Mouse (Mus musculus) hindbrain, embryonic 15.5 days (tissue): ENCODE measurements at regions not wholly inside any gene's neighbourhood (a gene's known extent, or its start where the extent isn't known, plus 50 kb on each side); places are given as distances from the start of the nearest gene placed in this dataset.

Experiments
- ATAC-seq: fragments of 200-750 bp; cut with Nextera tagmentation; 2 replicates; pipeline ENCODE4 v1.8.0; 2017; ENCODE audit warnings: low read depth, moderate number of reproducible peaks, moderate TSS enrichment; ENCODE audit not compliant: low FRiP score
- H3K27ac ChIP-seq: fragments of 300-500 bp; sonication (generic); replicated peaks from 2 replicates; pipeline ENCODE4 v1.5.1; 2015; ENCODE audit warnings: mild to moderate bottlenecking, inconsistent platforms
- H3K27me3 ChIP-seq: fragments of 300-500 bp; sonication (generic); 2 replicates; pipeline ENCODE4 v1.6.1; 2015; ENCODE audit warnings: control low read depth, inconsistent platforms
- H3K36me3 ChIP-seq: fragments of 300-500 bp; sonication (generic); 2 replicates; pipeline ENCODE4 v1.6.1; 2015; ENCODE audit warnings: control low read depth, inconsistent platforms
- H3K4me1 ChIP-seq: fragments of 300-500 bp; sonication (generic); replicated peaks from 2 replicates; pipeline ENCODE4 v1.6.1; 2015; ENCODE audit warnings: control low read depth, inconsistent platforms
- H3K4me2 ChIP-seq: fragments of 300-500 bp; sonication (generic); 2 replicates; pipeline ENCODE4 v1.6.1; 2015; ENCODE audit warnings: moderate library complexity, mild to moderate bottlenecking, inconsistent platforms
- H3K4me3 ChIP-seq: fragments of 300-500 bp; sonication (generic); 2 replicates; pipeline ENCODE4 v1.5.1; 2015; ENCODE audit warnings: mild to moderate bottlenecking, inconsistent platforms
- H3K9ac ChIP-seq: fragments of 300-500 bp; sonication (generic); 2 replicates; pipeline ENCODE4 v1.6.1; 2015; ENCODE audit warnings: inconsistent platforms
- H3K9me3 ChIP-seq: fragments of 300-500 bp; sonication (generic); 2 replicates; pipeline ENCODE4 v1.6.1; 2016; ENCODE audit warnings: control low read depth, inconsistent platforms
- WGBS: fragments of 180-500 bp; shearing (Covaris S2); methylation state at CpG from one replicate; pipeline ENCODE4 v1.1.7; 2015; 5-methylcytosine and 5-hydroxymethylcytosine counted together

- H3K36me3 ChIP-seq: no peaks in the 10 kb centered on the region
- H3K9me3 ChIP-seq: no peaks in the 10 kb centered on the region
- peaks cover 13% of the 10 kb centered on the region; the same call in 1 of the 2 replicates for H3K4me1 ChIP-seq
- WGBS: 71% methylated on average over 11 of the region's 11 CpGs
- no peak overlapping the region for H3K4me2 ChIP-seq
- no peak overlapping the region for H3K9ac ChIP-seq
- H3K27ac ChIP-seq: no peak overlapping the region
- no peaks in the 10 kb centered on the region for H3K27me3 ChIP-seq
- H3K4me3 ChIP-seq: no peak overlapping the region
- ATAC-seq: no peak
Measured at GRCm38 (mm10) chr6:117408971-117409783, 240.8 kb downstream of the Cxcl12 start.

- WGBS: 87% methylated on average over 5 of the region's 5 CpGs
- no peaks in the 10 kb centered on the region for H3K9me3 ChIP-seq
- no peaks in the 10 kb centered on the region for H3K4me1 ChIP-seq
- H3K9ac ChIP-seq: no peak overlapping the region
- H3K27me3 ChIP-seq: no peaks in the 10 kb centered on the region
- H3K4me2 ChIP-seq: no peak overlapping the region
- ATAC-seq: no peak
- no peak overlapping the region for H3K27ac ChIP-seq
- H3K4me3 ChIP-seq: no peak overlapping the region
- H3K36me3 ChIP-seq: no peaks in the 10 kb centered on the region
Measured at GRCm38 (mm10) chr6:117414926-117415325, 246.6 kb downstream of the Cxcl12 start.

DNA sequence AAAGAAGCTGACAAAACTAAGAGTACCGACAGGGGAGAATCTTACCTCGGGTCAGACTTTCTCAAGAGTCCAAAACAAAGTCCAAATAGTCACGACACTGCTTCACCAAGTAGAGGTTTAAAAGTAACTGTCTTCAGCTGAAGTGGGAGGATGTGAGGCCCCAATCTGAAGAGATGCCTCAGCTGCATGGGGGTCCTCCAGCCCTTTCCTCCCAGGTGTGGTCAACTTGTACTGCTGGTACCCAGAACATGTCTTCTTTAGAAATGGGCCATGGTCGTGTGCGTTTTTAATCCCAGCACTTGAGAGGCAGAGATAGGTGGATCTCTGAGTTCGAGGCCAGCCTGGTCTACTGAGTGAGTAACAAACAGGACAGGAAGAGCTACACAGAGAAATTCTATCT lies 247.6 kb downstream of the Cxcl12 start:
- Histone ChIP-seq H3K36me3 (no peaks in the 10 kb centered on the region), H3K9me3 (no peaks in the 10 kb centered on the region), H3K4me3 (no peak overlapping the region), H3K9ac (no peak overlapping the region), H3K4me1 (no peaks in the 10 kb centered on the region), H3K4me2 (no peak overlapping the region), H3K27ac (no peak overlapping the region), H3K27me3 (no peaks in the 10 kb centered on the region)
- no peak for ATAC-seq
- 92% methylated on average over 6 of the region's 6 CpGs for WGBS

- Histone ChIP-seq H3K36me3 (no peaks in the 10 kb centered on the region), H3K27me3 (no peaks in the 10 kb centered on the region), H3K9me3 (no peaks in the 10 kb centered on the region), H3K4me3 (no peak overlapping the region), H3K4me1 (no peaks in the 10 kb centered on the region), H3K9ac (no peak overlapping the region), H3K4me2 (no peak overlapping the region), H3K27ac (no peak overlapping the region)
- WGBS: 54% methylated on average over 5 of the region's 5 CpGs
- ATAC-seq: no peak
Measured at GRCm38 (mm10) chr6:117416461-117416860, 248.1 kb downstream of the Cxcl12 start.

- Histone ChIP-seq H3K27me3 (no peaks in the 10 kb centered on the region), H3K9ac (no peak overlapping the region), H3K4me3 (no peak overlapping the region), H3K9me3 (no peaks in the 10 kb centered on the region), H3K36me3 (no peaks in the 10 kb centered on the region), H3K27ac (no peak overlapping the region), H3K4me1 (peaks cover 8% of the 10 kb centered on the region), H3K4me2 (no peak overlapping the region)
- WGBS: 82% methylated on average over 10 of the region's 10 CpGs
- ATAC-seq: no peak
Measured at GRCm38 (mm10) chr6:117422846-117423573, 254.7 kb downstream of the Cxcl12 start.

DNA sequence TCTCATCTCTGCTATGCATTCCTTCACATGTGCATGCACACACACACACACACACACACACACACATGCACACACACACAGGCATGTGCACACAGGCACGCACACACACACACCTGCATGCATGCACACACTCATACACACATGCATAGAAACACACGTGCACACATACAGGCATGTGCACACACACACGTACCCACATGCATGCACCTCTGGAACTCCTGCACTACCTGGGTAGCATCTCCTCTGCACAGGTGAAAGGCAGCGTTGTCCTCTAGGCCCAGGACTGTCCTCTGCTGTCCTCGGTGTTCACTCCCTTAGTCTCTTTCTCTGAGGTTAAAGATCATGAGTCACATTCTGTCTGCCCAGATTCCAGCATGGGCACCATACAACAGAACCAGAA lies 258.0 kb downstream of the Cxcl12 start:
- no peaks in the 10 kb centered on the region for H3K36me3 ChIP-seq
- H3K4me1 ChIP-seq: peaks cover 11% of the 10 kb centered on the region
- no peak for ATAC-seq
- H3K9ac ChIP-seq: no peak overlapping the region
- no peak overlapping the region for H3K4me2 ChIP-seq
- H3K9me3 ChIP-seq: no peaks in the 10 kb centered on the region
- H3K27ac ChIP-seq: no peak overlapping the region
- WGBS: 93% methylated on average over 5 of the region's 5 CpGs
- no peaks in the 10 kb centered on the region for H3K27me3 ChIP-seq
- H3K4me3 ChIP-seq: no peak overlapping the region

DNA sequence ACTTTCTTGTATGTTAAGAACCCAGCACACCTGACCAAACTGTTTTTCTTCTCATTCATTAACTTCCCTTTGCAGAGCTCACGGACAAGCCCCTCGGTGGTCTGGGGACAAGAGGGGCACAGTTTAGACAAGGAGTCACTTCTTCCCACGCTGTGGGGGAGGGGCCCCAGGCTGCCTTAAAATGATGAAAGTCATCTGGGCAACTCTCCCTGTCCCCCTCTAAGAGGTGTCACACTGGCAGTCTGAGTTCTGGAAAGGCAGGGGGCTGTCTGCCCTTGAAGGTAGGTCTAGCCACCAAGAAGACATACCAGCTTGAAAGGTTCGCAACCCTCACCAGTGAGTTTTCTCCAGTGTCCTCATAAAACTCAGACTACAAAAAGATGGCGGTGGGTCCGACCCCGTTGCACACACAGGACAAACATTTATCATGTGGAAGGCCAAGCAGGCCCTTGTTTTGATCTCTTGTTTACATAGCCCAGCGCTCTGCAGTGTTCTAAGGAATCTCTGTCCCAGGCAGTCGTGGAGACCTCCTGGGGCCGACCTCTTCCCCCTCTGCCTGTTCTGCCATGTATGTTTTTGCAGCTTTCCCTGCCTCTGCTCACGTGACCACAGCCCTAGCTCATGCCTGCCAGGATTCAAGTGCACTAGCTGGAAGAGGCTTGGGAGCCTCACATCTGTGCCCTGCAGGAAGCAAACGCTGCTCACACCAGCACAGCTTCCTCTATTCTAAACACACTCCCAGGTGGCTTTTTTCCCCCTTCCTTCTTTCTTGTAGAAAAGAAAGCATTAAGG lies 259.2 kb downstream of the Cxcl12 start:
- ATAC-seq: 0 out of 2 replicates have a peak, but pooled peaks have one; percentile 38
- 0 out of 2 replicates have a peak overlapping the region, but pooled peaks have one; percentile 17 for H3K27ac ChIP-seq
- no peaks in the 10 kb centered on the region for H3K9me3 ChIP-seq
- peaks cover 11% of the 10 kb centered on the region for H3K4me1 ChIP-seq
- whole genome bisulfite sequencing: 33% methylated on average over 12 of the region's 12 CpGs
- no peaks in the 10 kb centered on the region for H3K36me3 ChIP-seq
- H3K9ac ChIP-seq: no peak overlapping the region
- no peaks in the 10 kb centered on the region for H3K27me3 ChIP-seq
- no peak overlapping the region for H3K4me2 ChIP-seq
- no peak overlapping the region for H3K4me3 ChIP-seq

- ATAC-seq: no peak
- Histone ChIP-seq H3K36me3 (no peaks in the 10 kb centered on the region), H3K9me3 (no peaks in the 10 kb centered on the region), H3K4me1 (peaks cover 11% of the 10 kb centered on the region), H3K27ac (no peak overlapping the region), H3K9ac (no peak overlapping the region), H3K4me2 (no peak overlapping the region), H3K4me3 (no peak overlapping the region), H3K27me3 (no peaks in the 10 kb centered on the region)
- WGBS: 82% methylated on average over 11 of the region's 11 CpGs
Measured at GRCm38 (mm10) chr6:117428441-117428840, 260.1 kb downstream of the Cxcl12 start.

GRCm38 (mm10) chr6:117430876-117431781 lies 262.8 kb downstream of the Cxcl12 start:
- Histone ChIP-seq H3K4me2 (no peak overlapping the region), H3K9me3 (no peaks in the 10 kb centered on the region), H3K4me1 (peaks cover 19% of the 10 kb centered on the region), H3K27me3 (no peaks in the 10 kb centered on the region), H3K36me3 (no peaks in the 10 kb centered on the region), H3K4me3 (no peak overlapping the region), H3K27ac (no peak overlapping the region), H3K9ac (no peak overlapping the region)
- 77% methylated on average over 15 of the region's 15 CpGs for WGBS
- no peak for ATAC-seq

DNA sequence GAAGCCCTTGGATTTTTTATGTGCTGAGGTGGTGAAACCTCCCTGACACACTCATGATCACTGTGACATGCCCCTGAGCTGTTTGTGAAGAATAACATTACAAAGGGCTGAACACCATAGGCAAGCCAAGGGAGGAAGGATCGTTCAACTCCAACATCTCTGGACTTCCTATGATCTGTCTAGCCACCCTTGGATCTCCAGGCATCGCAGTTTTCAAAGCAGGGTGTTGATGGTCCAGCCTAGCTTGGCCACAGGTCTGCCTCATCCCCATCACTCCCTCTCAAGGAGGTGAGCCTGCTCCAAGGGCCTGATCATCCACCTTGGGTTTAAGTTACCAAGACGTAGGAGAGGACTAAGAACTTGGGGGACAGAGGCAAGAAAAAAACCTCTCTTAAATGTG lies 268.5 kb downstream of the Cxcl12 start:
- Histone ChIP-seq H3K4me3 (no peak overlapping the region), H3K4me1 (0 out of 2 replicates have a peak, but pooled peaks cover 7% of the 10 kb centered on the region), H3K36me3 (no peaks in the 10 kb centered on the region), H3K9ac (no peak overlapping the region), H3K27ac (no peak overlapping the region), H3K27me3 (0 out of 2 replicates have a peak, but pooled peaks cover 3% of the 10 kb centered on the region), H3K4me2 (no peak overlapping the region), H3K9me3 (no peaks in the 10 kb centered on the region)
- no peak for ATAC-seq
- WGBS: 93% methylated on average over 3 of the region's 3 CpGs

DNA sequence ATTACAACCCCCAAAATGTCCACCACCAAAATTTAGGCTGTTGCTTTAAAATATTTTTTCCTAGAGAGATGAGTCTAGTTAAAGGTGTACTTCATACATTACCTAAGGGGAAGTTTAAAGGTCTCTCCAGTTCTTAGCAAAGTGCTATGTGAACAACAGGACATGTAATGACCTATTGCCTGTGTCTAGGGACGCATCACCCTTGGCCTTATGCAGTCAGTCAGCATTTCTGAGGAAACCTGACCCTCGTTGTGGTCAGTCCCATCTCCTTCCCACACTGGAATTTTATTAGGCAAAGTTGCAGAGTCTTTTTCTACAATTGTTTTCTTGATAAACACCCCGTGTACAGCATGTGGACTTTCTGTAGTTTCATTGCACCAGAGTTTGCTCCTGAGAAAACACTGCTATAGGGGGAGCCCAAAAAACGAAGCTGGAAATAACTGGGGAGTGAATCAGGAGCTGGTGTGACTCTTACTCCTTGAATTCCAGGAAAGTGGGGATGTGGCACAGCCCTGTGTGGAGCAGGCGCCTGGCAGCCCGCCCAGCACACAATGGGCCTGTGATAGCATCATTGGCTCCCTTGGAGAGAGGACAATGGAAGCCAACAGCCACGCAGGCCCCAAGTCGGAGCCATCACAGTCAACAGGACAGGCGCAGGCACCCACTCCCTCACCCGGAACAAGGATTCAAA lies 269.2 kb downstream of the Cxcl12 start:
- Histone ChIP-seq H3K9ac (no peak overlapping the region), H3K4me2 (no peak overlapping the region), H3K27me3 (0 out of 2 replicates have a peak, but pooled peaks cover 3% of the 10 kb centered on the region), H3K4me1 (0 out of 2 replicates have a peak, but pooled peaks cover 7% of the 10 kb centered on the region), H3K27ac (no peak overlapping the region), H3K36me3 (no peaks in the 10 kb centered on the region), H3K4me3 (no peak overlapping the region), H3K9me3 (no peaks in the 10 kb centered on the region)
- WGBS: 46% methylated on average over 10 of the region's 10 CpGs
- no peak for ATAC-seq
